Mouse (Mus musculus): ENCODE measurements at regions not wholly inside any gene's neighbourhood (a gene's known extent, or its start where the extent isn't known, plus 50 kb on each side); places are given as distances from the start of the nearest gene placed in this dataset.

DNA sequence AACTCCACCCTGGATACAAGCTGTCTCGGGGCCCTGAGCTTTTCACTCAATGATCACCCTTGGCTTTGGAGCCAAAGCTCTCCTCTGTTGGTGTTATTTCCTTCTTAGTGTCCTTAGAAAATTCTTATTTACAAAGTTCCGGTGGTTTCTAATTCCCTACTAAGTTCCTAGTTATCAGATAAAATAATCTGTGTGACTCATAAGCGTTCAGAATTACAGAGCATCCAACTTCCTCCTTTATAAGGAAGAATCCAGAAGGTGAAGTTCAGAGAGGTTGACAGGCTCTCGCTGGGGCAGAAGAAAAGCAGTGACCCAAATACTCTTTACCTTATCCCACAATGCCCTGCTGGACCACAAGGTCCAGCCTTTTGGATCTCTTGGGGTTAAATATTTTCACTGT is 135.7 kb upstream of the Krr1 start:
- no peaks in the 10 kb centered on the region for H3K27me3 ChIP-seq (ENCODE audit: control insufficient read depth in 1 of 2, insufficient read depth in 2 of 2, low read length in 2 of 2)
- H3K36me3 ChIP-seq (ENCODE audit: control insufficient read depth in 1 of 2, insufficient read depth in 2 of 2, low read length in 2 of 2), result peaks cover 0 to 29% of the 10 kb centered on the region in 2 experiments; a peak in 2 of 4 replicates
- peaks cover 6 to 23% of the 10 kb centered on the region in 2 experiments for H3K4me1 ChIP-seq (ENCODE audit: control insufficient read depth in 1 of 2, insufficient read depth in 2 of 2, low read length in 2 of 2)
- H3K4me3 ChIP-seq (ENCODE audit: control insufficient read depth in 1 of 2, insufficient read depth in 1 of 2, low read depth in 2 of 2, low read length in 2 of 2), result no peak overlapping the region
- no peak overlapping the region for H3K9ac ChIP-seq (ENCODE audit: control insufficient read depth, low read depth, low read length, poor library complexity, severe bottlenecking)
- H3K27ac ChIP-seq (ENCODE audit: control insufficient read depth, low read depth, low read length), result no peak overlapping the region
- peak in 1 of 2 experiments; percentile 60; a peak in 1 of 4 replicates for TF ChIP-seq EP300 (IDR thresholded peaks at IDR 0.05; ENCODE audit: low read depth in 1 of 2, low read length in 2 of 2)
- peak; percentile 37; the same call in 1 of the 2 replicates for TF ChIP-seq GATA1 (IDR thresholded peaks at IDR 0.05; ENCODE audit: low read depth, low read length)
- no peak for TF ChIP-seq NELFE (IDR thresholded peaks at IDR 0.05; ENCODE audit: low read depth, low read length)
- 0 out of 2 replicates have a peak, but pooled peaks have one; percentile 27 for TF ChIP-seq ELF1 (IDR thresholded peaks at IDR 0.05; ENCODE audit: low read depth, low read length)
- peak; percentile 47 for DNase-seq (ENCODE audit: low read depth, low spot score)
- no peaks in the 10 kb centered on the region for H3K79me2 ChIP-seq (ENCODE audit: control insufficient read depth, insufficient read depth, low read length, poor library complexity)
- no peaks in the 10 kb centered on the region for H3K9me3 ChIP-seq (replicated peaks; ENCODE audit: insufficient read depth, low read length)

- no peak overlapping the region for H3K9ac ChIP-seq (ENCODE audit: control insufficient read depth, low read depth, low read length, poor library complexity, severe bottlenecking)
- no peaks in the 10 kb centered on the region for H3K9me3 ChIP-seq (replicated peaks; ENCODE audit: insufficient read depth, low read length)
- DNase-seq (ENCODE audit: low read depth, low spot score), result no peak
- no peaks in the 10 kb centered on the region; a peak in 1 of 4 replicates for H3K27me3 ChIP-seq (ENCODE audit: control insufficient read depth in 1 of 2, insufficient read depth in 2 of 2, low read length in 2 of 2)
- H3K79me2 ChIP-seq (ENCODE audit: control insufficient read depth, insufficient read depth, low read length, poor library complexity), result no peaks in the 10 kb centered on the region; the same call in 1 of the 2 replicates
- H3K36me3 ChIP-seq (ENCODE audit: control insufficient read depth in 1 of 2, insufficient read depth in 2 of 2, low read length in 2 of 2), result no peaks in the 10 kb centered on the region
- H3K27ac ChIP-seq (ENCODE audit: control insufficient read depth, low read depth, low read length), result no peak overlapping the region
- TF ChIP-seq MYC (IDR thresholded peaks at IDR 0.05; ENCODE audit: low read depth, low read length) (no peak), ZMIZ1 (IDR thresholded peaks at IDR 0.05; ENCODE audit: low read depth, low read length) (no peak), CTCF (IDR thresholded peaks at IDR 0.05 in 2 of 3, conservative IDR thresholded peaks at IDR 0.05 in 1 of 3; ENCODE audit: control insufficient read depth in 1 of 3, insufficient read depth in 1 of 3, low read depth in 2 of 3, low read length in 3 of 3, poor library complexity in 1 of 3, severe bottlenecking in 1 of 3) (no peak), ZKSCAN1 (IDR thresholded peaks at IDR 0.05; ENCODE audit: low read depth, low read length) (no peak), GABPA (IDR thresholded peaks at IDR 0.05; ENCODE audit: low read depth, low read length) (no peak), SMC3 (IDR thresholded peaks at IDR 0.05; ENCODE audit: low read depth, low read length) (no peak), USF1 (IDR thresholded peaks at IDR 0.05; ENCODE audit: low read depth, low read length) (no peak), NELFE (IDR thresholded peaks at IDR 0.05; ENCODE audit: low read depth, low read length) (no peak), ETS1 (IDR thresholded peaks at IDR 0.05; ENCODE audit: low read depth, low read length) (no peak), EP300 (IDR thresholded peaks at IDR 0.05; ENCODE audit: low read depth in 1 of 2, low read length in 2 of 2) (no peak), POLR2AphosphoS2 (IDR thresholded peaks at IDR 0.05; ENCODE audit: low read length) (no peak), KAT2A (conservative IDR thresholded peaks at IDR 0.05; ENCODE audit: low read depth, low read length) (no peak), CHD2 (IDR thresholded peaks at IDR 0.05; ENCODE audit: low read length) (no peak), UBTF (IDR thresholded peaks at IDR 0.05; ENCODE audit: borderline replicate concordance, insufficient read depth, low read depth, low read length) (no peak)
- H3K4me1 ChIP-seq (ENCODE audit: control insufficient read depth in 1 of 2, insufficient read depth in 2 of 2, low read length in 2 of 2), result no peaks in the 10 kb centered on the region
- H3K4me3 ChIP-seq (ENCODE audit: control insufficient read depth in 1 of 2, insufficient read depth in 1 of 2, low read depth in 2 of 2, low read length in 2 of 2), result no peak overlapping the region
These were observed 130.1 kb upstream of the Krr1 start for GRCm38 (mm10) chr10:111842321-111842775.

All from MEL (cell line).